Mouse (Mus musculus) NIH3T3 (cell line): ENCODE results near the gene Etv1.
"Not testable (repeated sequence)": the region's sequence is repeated elsewhere in the genome, so short reads cannot be mapped to it uniquely, and the experiment has no call there.

Experiments
- DNase-seq: peaks from one replicate; pipeline ENCODE4 v3.0.0-alpha.2; 2012; ENCODE audit warnings: low read depth

Gene Etv1

DNA sequence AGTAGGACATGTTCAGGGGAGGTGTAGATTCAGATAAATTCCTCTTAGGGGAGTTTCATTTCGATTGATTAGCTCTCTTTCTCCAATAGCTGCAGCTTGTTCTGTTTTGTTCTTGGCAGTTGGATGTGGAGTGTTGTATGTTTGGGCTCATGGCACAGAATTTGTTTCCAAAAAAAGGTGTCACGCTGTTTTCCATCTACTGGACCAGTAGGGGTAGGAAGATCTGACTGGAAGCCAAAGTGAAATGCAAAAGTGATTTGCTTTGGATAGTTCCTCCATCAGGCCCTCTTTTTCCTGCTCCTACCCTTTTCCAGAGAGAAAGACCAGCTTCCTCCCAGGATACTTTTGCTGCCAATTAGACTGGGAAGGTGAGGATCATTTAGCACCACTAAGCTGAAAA is 39.1 kb downstream of the Etv1 start:
- DNase-seq: no peak

DNA sequence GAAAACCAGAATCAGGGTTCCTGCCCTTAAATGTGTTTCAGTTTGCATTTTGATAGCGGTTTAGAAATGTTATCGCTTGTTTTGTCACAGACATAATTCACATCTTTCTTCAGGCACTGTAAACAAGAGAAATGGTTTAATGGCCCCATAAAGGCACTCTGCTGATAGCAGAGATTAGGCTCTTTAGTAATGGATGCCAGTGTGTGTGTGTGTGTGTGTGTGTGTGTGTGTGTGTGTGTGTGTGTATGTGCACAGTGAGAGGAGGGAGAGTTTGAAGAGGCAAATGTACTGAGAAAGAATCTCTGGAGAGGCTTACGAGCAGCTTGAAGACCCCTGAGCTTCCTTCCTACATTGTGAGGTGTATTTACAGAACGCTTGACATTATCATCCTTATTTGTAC is 41.5 kb downstream of the Etv1 start:
- no peak for DNase-seq

DNA sequence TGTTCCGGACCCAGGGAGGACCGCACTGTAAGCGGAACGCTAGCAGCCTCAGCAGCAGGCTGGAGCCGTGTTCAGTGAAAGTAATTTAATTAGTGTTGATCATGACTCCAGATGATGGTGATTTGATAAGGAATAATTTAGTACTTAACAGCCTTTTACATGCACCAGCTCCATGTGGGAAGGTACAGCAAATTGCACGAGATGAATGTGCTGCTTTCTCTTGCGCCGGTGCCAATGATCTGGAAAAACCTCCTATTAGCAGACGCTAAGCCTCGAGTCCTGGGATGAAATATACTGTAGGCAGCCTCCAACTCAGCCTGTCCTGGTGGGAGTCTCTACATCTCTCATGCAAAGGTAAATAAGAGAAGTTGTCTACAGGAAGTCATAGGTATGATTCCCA is 45.2 kb downstream of the Etv1 start:
- no peak for DNase-seq

DNA sequence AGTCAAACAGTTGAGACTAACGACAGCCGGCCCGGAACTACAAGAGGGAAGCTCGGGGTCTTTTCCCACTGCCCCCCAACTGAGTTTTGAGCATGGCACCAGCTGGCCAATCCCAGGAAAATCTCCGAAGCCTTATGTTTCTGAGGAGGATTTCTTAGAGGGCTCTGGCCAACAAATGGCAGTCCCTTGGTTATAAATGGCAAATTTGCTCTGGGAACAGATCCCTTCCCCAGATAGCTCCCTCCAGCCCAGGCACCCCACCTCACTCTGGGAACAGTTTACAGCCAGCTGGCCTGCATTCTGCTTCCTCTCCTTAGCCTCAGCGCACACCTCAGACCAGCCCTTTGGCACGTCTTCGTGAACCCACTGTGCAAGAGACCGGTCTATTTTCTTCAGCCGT is 53.8 kb downstream of the Etv1 start:
- no peak for DNase-seq

DNA sequence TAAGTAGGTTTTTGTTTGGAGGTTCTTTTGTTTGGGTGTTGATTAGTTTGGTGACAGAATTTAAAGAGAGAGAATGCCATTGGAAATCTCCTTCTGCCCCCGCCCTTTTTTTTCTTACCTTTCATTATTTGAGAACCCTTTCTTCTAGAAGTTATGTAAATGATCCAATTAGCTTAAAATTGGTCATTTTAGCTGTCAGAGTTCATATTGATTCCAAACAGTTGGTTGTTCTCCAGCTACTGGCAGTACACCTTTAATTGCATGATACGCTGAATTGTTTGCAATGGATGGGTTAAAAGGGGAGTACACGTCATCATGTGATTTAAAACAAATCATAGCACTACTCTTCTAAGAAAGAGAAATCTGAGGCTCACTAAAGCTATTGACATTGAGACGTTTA is 55.4 kb downstream of the Etv1 start:
- DNase-seq: no peak

DNA sequence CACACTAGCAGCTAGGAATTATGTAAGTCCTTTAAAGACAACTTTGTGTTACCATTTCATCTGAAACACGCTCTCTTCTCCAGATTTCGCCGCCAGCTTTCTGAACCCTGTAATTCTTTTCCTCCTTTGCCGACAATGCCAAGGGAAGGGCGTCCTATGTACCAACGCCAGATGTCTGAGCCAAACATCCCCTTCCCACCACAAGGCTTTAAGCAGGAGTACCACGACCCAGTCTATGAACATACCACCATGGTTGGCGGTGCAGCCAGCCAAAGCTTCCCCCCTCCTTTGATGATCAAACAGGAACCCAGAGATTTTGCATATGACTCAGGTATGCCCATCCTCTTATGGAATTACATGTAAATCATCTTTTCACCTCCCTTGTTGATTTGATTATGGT is 55.8 kb downstream of the Etv1 start:
- DNase-seq: not testable (repeated sequence)

DNA sequence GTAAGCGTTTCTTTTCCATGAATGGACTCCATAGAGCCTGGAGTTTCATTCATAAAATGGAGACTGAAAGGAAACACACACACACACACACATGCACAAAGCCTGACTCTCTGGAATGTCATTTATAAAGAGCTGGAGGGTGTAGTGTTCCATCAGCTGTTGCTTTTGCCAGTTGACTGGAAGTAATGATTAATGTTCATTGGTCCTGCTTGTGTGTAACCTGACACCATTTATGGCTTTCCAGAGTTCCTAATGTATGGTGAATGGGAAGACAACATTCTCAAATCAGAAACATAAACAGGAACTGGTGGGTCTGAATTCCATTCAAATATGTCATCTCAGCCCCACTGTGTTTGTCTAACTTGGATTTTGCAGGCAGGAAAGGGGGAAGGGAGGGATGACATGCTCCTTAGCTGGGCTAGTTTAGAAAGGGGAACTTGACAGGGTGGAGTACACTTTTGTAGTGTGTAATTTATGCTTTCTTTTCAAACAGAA is 64.7 kb downstream of the Etv1 start:
- peak; percentile 85 for DNase-seq

DNA sequence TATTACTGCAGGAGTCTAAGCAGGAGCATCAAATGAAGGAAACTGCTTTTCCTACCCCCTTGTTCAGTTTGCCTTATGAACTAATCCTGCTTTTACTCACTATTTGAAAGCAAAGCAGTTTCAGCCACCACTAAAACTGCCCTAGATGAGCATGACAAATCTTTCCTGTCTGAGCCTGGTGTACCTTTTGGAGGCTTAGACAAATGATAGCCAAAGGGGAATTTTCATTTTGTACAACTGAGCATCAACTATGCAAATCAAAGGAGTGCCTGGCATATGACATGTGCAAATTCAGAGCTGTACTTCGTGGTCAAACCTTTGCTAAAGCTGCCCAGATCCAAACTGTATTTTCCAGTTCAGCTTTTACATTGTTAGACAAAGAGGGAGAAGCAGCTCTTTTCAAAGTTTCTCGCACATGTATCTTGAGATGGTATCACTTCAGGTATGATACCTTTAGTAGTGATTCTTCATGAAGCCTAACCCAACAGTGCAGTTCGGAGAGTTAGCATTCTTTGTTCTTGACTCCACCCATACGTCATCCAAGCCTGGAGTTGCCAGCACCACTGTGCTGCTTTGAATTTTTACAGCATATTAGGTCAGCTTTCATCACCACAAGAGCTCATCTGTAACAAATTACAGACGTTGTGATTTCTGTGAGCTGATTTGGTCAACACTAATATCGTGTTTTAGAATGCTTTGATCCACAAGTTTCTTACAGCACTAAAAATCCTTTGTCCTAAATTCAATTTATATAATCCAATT is 68.5 kb downstream of the Etv1 start:
- DNase-seq: peak; percentile 41

DNA sequence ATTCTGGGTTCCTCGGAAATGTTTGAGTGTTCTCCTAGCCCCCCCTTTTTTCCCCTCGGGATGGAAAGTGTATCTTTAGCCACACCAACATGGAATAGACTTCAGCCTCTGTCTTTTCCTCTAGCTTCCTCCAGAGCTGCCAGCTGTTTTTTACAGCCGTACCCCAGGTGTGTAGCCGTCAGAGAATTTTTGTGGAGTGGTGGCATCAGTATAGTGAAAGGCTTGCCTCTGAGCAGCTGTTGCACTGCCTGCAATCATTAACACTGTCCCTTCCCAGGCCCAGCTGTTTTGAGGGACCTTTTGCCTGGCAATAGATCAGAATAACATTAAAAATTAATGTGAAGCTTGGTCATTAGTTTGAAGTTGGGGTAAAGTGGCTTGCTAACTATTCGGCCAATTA is 70.8 kb downstream of the Etv1 start:
- DNase-seq: no peak

DNA sequence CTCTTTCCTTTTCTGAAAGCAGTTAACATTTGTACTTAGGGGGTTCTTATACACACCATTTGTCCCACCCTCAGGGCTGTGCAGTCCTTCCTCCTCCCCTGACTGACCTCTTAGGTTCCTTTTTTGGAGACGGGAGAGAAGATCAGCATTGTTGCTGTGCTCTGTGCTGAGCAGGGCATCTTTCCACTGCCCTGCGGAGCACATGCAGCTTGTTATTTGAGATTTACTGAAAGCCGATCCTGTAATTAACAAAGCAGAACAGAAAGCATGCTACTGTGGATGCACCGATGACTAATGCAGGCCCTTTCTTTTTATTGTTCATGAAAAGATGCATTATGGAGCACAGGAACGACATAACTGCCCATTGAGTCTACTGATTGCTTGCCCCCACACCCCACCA is 75.1 kb downstream of the Etv1 start:
- no peak for DNase-seq

DNA sequence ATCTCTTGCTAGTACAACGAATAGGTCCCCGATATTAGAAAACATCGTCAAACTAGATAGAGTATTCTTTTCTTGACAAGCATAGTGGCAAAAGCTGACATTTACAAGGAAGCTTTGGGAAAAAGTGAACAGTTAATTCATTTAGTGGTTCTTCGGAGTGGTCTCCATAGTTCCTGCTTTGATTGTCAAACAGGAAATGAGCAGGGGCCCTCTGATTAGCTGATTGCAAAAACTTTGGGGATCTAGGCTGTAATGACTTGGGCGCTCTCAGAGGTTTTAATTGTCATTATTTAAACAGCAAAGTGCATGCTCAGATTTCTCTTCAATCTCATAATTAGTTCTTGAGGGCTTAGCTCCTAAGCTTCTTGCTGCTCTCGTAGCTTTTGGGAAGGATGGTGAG is 75.6 kb downstream of the Etv1 start:
- no peak for DNase-seq

DNA sequence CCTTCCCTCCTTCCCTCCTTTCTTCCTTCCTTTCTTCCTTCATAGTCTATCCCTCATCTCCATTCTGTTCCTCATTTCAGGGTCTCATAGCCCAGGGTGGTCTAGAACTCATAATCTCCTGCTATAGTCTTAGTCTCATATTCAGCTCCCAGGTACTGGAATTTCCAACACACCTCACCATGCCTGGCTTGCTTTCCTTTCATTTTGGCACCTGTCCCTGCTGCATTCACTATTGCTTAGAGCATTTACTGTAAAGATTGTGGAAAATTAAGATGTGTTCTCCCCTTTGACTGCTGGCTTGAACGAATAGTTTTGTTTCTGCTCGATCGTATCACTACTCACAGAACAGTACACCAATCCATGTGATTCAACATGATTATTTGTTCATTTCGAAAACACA is 80.5 kb downstream of the Etv1 start:
- DNase-seq: no peak

DNA sequence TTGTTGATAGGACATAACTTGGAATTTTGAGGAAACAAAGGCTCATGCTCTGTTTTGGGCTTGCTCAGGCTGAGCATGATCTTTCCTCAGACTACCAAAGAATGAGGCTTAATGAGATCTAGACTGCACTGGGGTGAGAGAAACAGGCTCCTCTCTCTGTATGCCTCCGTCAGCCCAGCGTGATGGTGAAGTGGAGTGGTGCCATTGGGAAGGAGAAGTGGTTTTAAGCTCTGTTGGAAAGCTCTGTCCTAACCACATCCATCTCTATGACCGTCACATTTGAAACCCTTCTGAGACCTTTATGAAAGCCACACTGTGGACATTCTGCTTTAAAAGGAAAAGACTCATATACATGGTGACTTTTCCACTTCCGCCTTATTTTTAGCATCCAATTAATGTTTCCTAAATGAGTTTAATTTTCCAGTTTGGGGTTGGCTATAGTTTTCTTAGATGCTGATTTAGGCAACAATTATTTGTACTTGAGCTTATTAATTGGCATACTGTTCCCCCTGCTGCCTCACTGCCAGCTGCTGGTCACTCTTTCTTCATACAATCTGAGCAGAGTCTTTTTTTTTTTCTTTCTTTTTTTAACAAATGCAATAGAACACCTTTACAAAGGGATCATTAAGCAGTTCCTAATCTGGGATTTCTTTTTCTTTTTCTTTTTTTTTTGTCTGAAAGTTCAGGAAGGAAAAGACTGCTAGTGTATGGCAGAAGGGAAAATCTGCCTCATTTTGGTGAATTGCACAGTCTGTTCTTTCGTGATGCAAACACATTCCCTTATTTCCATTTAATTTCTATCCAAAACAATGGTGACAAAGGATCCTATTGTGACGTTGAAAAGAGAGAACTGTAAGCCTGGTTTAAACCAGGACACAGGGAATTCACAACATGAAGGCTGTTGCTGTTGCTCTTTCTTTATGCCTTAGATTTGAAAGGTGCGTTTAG is 81.3 kb downstream of the Etv1 start:
- no peak for DNase-seq

DNA sequence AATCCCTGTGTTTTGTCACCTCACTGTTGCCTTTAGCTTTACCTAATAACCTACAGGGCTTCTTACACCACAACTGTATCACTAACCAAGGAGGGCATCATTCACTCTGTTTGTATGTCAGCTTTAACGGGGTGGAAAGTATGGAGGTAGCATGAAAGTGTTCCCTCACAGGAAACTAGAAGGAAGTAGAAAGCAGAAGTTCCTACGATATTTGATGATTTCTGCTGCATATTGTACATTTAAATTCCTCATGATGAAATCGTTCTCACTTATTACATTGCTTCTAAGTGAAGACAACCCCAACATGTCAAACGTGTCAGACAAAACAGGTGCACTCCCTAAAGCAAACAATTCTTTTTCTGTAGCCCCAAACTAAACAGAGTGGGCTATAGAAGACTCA is 84.2 kb downstream of the Etv1 start:
- no peak for DNase-seq

DNA sequence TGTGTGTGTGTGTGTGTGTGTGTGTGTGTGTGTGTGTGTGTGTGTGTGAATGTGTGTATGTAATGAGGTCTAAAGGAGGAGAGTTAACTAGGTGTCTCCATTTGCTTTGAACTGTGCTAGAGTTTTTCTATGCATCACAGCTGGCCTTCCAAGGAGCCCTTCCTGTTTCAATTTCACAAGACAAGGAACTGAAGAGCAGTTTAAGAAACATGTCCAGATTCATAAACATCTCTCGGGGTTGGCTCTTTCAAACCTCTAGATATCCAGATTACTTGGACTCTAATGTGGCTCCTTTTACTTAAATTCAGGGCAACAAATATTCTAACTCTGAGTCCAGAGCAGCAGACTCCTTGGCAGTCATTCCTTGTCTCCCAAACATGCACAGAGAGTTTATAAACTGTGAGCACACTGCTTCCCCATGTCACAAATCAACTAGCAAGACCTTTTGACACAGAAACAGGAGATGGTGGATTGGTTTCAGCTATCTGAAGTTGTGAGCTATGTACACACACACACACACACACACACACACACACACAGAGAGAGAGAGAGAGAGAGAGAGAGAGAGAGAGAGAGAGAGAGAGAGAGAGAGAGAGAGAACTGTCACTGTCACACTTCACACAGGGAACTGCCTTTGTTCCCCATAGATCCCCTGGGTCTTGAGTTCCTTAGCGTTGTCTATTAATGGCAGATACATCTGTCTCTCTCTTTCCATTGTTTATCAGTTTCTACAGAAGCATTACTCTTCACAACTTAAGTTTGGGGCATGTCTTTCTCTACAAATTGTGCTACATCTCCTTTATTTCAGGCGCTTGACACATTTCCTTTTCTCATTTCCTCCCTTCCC is 85.0 kb downstream of the Etv1 start:
- DNase-seq: no peak

DNA sequence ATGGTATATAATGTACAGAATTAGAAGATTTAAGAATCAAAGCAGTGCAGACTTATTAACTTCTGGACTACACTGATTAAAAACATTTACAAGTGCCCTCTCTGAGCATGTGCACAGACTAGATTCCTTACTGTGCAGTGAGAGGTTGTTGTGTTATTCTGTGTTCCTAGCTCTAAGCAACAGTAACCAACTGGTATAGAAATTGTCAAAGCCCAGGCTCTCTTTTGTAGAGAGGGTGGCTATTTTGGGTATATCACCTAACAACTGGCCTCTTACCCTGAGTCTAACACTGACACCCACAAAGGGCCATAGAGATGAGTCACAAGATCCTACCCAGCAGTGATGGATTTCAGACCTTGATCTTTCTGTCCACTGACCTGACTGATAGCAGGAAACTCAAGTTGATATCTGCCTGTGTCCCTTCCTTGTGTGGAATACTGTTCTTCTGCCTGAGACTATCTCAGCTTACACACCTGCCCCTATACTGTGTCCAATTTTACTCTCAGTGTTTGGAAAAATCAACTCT is 95.4 kb downstream of the Etv1 start:
- DNase-seq: no peak

DNA sequence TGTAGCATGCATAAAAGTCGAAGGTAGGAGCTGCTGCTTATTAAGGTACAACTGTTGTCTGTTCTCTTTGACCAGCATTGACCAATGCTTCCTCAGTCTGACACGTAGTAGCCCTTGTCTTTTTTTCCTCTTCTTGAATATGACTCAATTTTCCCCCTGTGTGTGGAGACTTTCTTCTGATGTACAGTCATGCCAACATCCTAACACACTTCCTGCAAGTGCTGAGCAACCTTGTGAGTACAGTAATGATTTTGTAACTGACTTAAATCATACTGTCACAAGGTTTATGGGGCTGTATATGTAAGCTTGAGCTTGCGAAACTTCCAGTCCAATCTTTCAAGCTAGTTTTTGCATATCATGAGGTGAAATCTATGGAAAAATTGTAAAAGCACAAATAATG is 125.3 kb downstream of the Etv1 start:
- DNase-seq: peak; percentile 70

DNA sequence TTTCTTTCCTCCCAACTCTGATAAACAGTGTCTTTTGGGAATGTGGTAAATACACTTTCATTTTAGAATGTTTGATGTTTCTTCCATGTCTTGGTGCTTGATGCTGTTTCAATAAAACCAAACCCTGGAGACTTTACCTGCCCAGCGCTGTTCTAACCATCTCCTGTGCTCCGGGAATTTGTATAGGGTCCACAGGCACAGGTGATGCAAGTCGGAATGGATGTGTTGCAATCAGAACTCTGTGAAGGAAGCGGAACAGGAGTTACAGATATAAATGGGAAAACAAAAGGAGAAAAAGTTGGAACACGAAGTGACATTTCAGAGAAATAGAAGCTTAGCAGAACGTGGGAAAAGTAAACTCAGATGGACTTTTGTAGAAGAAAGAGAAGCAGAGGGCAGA is 127.1 kb downstream of the Etv1 start:
- no peak for DNase-seq

DNA sequence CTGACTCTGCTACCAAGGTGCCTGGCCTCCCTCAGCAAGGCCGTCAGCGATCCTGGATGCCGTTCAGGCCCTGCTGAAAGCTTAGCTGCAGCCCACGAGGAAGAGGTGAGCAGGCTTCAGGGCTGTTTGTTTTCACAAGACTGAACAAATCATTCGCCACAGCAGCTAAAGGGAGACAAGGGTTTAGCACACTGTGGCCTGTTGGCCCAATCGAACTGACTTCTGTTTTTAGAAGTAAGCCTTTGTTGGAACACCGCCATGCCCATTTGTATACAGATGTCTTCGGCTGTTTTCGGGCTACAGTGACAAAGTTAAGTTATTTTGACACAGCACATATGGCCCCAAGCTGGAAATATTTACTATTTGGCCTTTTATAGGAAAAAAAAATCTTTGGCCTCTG is 127.6 kb downstream of the Etv1 start:
- DNase-seq: peak; percentile 38

DNA sequence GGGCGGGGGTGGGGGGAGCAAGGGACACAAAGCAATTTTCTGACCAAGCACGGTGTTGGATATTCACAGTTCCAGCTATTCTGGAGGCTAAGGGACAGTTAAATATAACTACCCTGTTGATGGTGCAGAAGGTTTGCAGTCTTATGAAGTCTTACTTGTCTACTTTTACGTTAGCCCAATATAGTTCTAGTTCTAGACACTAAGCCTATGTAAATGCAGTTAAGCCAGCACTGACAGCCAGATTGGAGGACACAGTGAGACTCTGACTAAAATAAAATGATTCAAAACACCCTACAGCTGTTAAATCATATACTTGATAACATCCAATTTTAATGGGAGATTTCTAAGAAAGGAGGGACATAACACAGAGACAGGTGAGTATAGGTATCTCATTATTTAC is 129.8 kb downstream of the Etv1 start:
- DNase-seq: no peak
